Mouse (Mus musculus) CH12.LX (cell line): ENCODE results near the gene Pigk. TPM values are rescaled to one million over a fixed set of nuclear protein-coding genes. Genes with fewer than 3 reads are reported as not detected.

Experiments used
- DNase-seq: peaks from one replicate; pipeline ENCODE4 v3.0.0-alpha.2; 2013; ENCODE audit errors: extremely low read depth
- H3K27ac ChIP-seq: 2 replicates; pipeline ENCODE4 v1.5.1; 2012; ENCODE audit warnings: low read depth, mild to moderate bottlenecking, control low read depth, moderate library complexity; ENCODE audit not compliant: insufficient read depth
- H3K27me3 ChIP-seq: replicated peaks from 2 replicates; pipeline ENCODE3; 2012; ENCODE audit warnings: inconsistent platforms
- H3K36me3 ChIP-seq, 2 experiments: replicated peaks in 1 of 2; 2 replicates each; pipeline versions ENCODE3 to v1.6.1; 2012; ENCODE audit warnings: inconsistent platforms in 1 of 2, low read length in 1 of 2, mild to moderate bottlenecking in 1 of 2, mixed read lengths in 1 of 2, moderate library complexity in 1 of 2; ENCODE audit not compliant: control insufficient read depth in 1 of 2, insufficient read depth in 1 of 2
- H3K4me1 ChIP-seq, 2 experiments: 2 replicates each; pipeline ENCODE4 v1.6.1; 2012; ENCODE audit warnings: inconsistent platforms in 1 of 2, moderate library complexity in 1 of 2; ENCODE audit not compliant: insufficient read depth in 2 of 2, control insufficient read depth in 1 of 2
- H3K4me2 ChIP-seq: 2 replicates; pipeline ENCODE4 v1.6.1; 2012; ENCODE audit warnings: low read depth, mild to moderate bottlenecking, control low read depth; ENCODE audit not compliant: poor library complexity, insufficient read depth, severe bottlenecking
- H3K4me3 ChIP-seq, 3 experiments: fragments of 150-350 bp in 1 of 3; sonication (generic) in 1 of 3; replicated peaks in 1 of 3; 2 replicates each; pipeline versions ENCODE3 to v1.5.1; 2011 to 2012; ENCODE audit warnings: low read depth in 2 of 3, low read length in 2 of 3, mild to moderate bottlenecking in 2 of 3, moderate library complexity in 2 of 3, control low read depth in 1 of 3, improper control_type of control experiment in 1 of 3, inconsistent platforms in 1 of 3, mixed read lengths in 1 of 3; ENCODE audit not compliant: poor library complexity in 1 of 3
- H3K79me2 ChIP-seq: replicated peaks from 2 replicates; pipeline ENCODE4 v1.6.1; 2012; ENCODE audit warnings: mild to moderate bottlenecking, moderate library complexity; ENCODE audit not compliant: control insufficient read depth, poor library complexity, insufficient read depth, severe bottlenecking; ENCODE audit errors: extremely low read depth
- H3K9ac ChIP-seq: 2 replicates; pipeline ENCODE4 v1.6.1; 2012; ENCODE audit warnings: low read depth, mild to moderate bottlenecking, control low read depth, moderate library complexity; ENCODE audit not compliant: insufficient read depth
- H3K9me3 ChIP-seq: replicated peaks from 2 replicates; pipeline ENCODE3; 2012; ENCODE audit warnings: low read length, inconsistent platforms, mixed read lengths
- CTCF ChIP-seq, 2 experiments: IDR thresholded peaks in 1 of 2; conservative IDR thresholded peaks in 1 of 2; 2 replicates each; pipeline ENCODE4 v1.5.1; 2011 to 2012; ENCODE audit warnings: low read depth in 2 of 2, low read length in 2 of 2, improper control_type of control experiment in 1 of 2, inconsistent platforms in 1 of 2, mild to moderate bottlenecking in 1 of 2, moderate library complexity in 1 of 2
- E2F4 ChIP-seq: IDR thresholded peaks from 2 replicates; pipeline ENCODE4 v1.6.1; 2011; ENCODE audit warnings: low read depth, low read length, improper control_type of control experiment; ENCODE audit not compliant: insufficient replicate concordance
- GABPA ChIP-seq: IDR thresholded peaks from 2 replicates; pipeline ENCODE4 v1.6.1; 2012; ENCODE audit warnings: low read depth, low read length, improper control_type of control experiment, inconsistent platforms; ENCODE audit not compliant: insufficient replicate concordance
- IRF4 ChIP-seq: IDR thresholded peaks from 2 replicates; pipeline ENCODE4 v1.6.1; 2014; ENCODE audit warnings: low read depth, mild to moderate bottlenecking, inconsistent platforms, low read length, improper control_type of control experiment
- JUND ChIP-seq: conservative IDR thresholded peaks from 2 replicates; pipeline ENCODE4 v1.6.1; 2011; ENCODE audit warnings: low read depth, low read length, improper control_type of control experiment
- KAT2A ChIP-seq: IDR thresholded peaks from 2 replicates; pipeline ENCODE4 v1.6.1; 2012; ENCODE audit warnings: low read length, improper control_type of control experiment, inconsistent platforms; ENCODE audit not compliant: insufficient replicate concordance
- MAFK ChIP-seq: IDR thresholded peaks from 2 replicates; pipeline ENCODE4 v1.6.1; 2011; ENCODE audit warnings: low read length, improper control_type of control experiment; ENCODE audit not compliant: insufficient replicate concordance
- MEF2A ChIP-seq: IDR thresholded peaks from 2 replicates; pipeline ENCODE4 v1.6.1; 2014; ENCODE audit warnings: low read depth, mild to moderate bottlenecking, inconsistent platforms, low read length, improper control_type of control experiment, borderline replicate concordance
- MXI1 ChIP-seq: IDR thresholded peaks from 2 replicates; pipeline ENCODE4 v1.6.1; 2011; ENCODE audit warnings: mild to moderate bottlenecking, low read depth, low read length, improper control_type of control experiment
- NRF1 ChIP-seq: IDR thresholded peaks from 2 replicates; pipeline ENCODE4 v1.6.1; 2014; ENCODE audit warnings: low read depth, mild to moderate bottlenecking, inconsistent platforms, low read length, improper control_type of control experiment, moderate library complexity
- PAX5 ChIP-seq: IDR thresholded peaks from 2 replicates; pipeline ENCODE4 v1.6.1; 2012; ENCODE audit warnings: low read length, inconsistent platforms, mixed read lengths
- RAD21 ChIP-seq: IDR thresholded peaks from 2 replicates; pipeline ENCODE4 v1.6.1; 2011; ENCODE audit warnings: low read depth, mild to moderate bottlenecking, low read length, improper control_type of control experiment, moderate library complexity
- RCOR1 ChIP-seq: conservative IDR thresholded peaks from 2 replicates; pipeline ENCODE4 v1.6.1; 2012; ENCODE audit warnings: low read depth, mild to moderate bottlenecking, inconsistent platforms, low read length, improper control_type of control experiment
- SMC3 ChIP-seq: IDR thresholded peaks from 2 replicates; pipeline ENCODE4 v1.6.1; 2011; ENCODE audit warnings: low read depth, low read length, improper control_type of control experiment
- USF1 ChIP-seq: IDR thresholded peaks from 2 replicates; pipeline ENCODE4 v1.6.1; 2014; ENCODE audit warnings: low read depth, mild to moderate bottlenecking, inconsistent platforms, low read length, improper control_type of control experiment
- dilution Hi-C: fragments of 300-500 bp; cut with MboI; formaldehyde crosslinking; loops from 2 replicates; pipeline ENCODE4 v1.14.3; 2020; ENCODE audit warnings: low sequenced_read_pairs; ENCODE audit not compliant: extremely low pct_unique_long_range_greater_than_20kb, extremely low pct_ligation_motif_present
- in situ Hi-C: fragments of 300-500 bp; cut with MboI; formaldehyde crosslinking; loops from 3 replicates; pipeline ENCODE4 v1.14.3; 2019; ENCODE audit warnings: low sequenced_read_pairs, low pct_ligation_motif_present, low pct_unique_long_range_greater_than_20kb, mixed read lengths
- polyA plus RNA-seq: library from polyadenylated mRNA; unstranded; fragments of >175 nt; gene quantifications from 2 replicates; pipeline ENCODE4 v1.2.1, GENCODE M21; 2012; ENCODE audit warnings: low read depth; ENCODE audit not compliant: insufficient read length
- total RNA-seq, 2 experiments: library from RNA; depleted of rRNA; stranded (reverse); fragments of 300-350 nt in 1 of 2; fragments of >200 nt in 1 of 2; gene quantifications; 2 replicates each; pipeline ENCODE4 v1.2.3; 2012 to 2014

The Pigk gene
- total and polyA plus RNA-seq, 3 experiments = 56.4 to 79.3 (median 67.5) TPM

GRCm38 (mm10) chr3:152763139-152763882 lies 49.4 kb downstream of the Pigk start:
- no peak overlapping the region for H3K27ac ChIP-seq
- H3K9me3 ChIP-seq = no peaks in the 10 kb centered on the region
- H3K4me3 ChIP-seq = no peak overlapping the region
- no peak for DNase-seq
- H3K4me2 ChIP-seq = no peak overlapping the region
- dilution Hi-C loops (no loop called here), in situ Hi-C loops (no loop called here)
- H3K36me3 ChIP-seq = peaks cover 23 to 77% of the 10 kb centered on the region in 2 experiments
- no peaks in the 10 kb centered on the region for H3K79me2 ChIP-seq
- no peaks in the 10 kb centered on the region for H3K27me3 ChIP-seq
- peaks cover 7 to 17% of the 10 kb centered on the region in 2 experiments for H3K4me1 ChIP-seq
- no peak overlapping the region for H3K9ac ChIP-seq
- TF ChIP-seq CTCF (conservative IDR thresholded peaks at IDR 0.05 in 1 of 2, IDR thresholded peaks at IDR 0.05 in 1 of 2; ENCODE audit: low read depth in 2 of 2, low read length in 2 of 2) (peak in 1 of 2 experiments; percentile 49; a peak in 2 of 4 replicates), IRF4 (no peak)

- in situ Hi-C loops (no loop called here), dilution Hi-C loops (no loop called here)
- no peaks in the 10 kb centered on the region for H3K27me3 ChIP-seq
- H3K9me3 ChIP-seq = no peaks in the 10 kb centered on the region
- DNase-seq = no peak
- peaks cover 33 to 78% of the 10 kb centered on the region in 2 experiments for H3K36me3 ChIP-seq
- H3K27ac ChIP-seq = no peak overlapping the region
- TF ChIP-seq MAFK (no peak), RAD21 (no peak), E2F4 (no peak), NRF1 (no peak), SMC3 (no peak), MEF2A (no peak), MXI1 (no peak), RCOR1 (no peak), GABPA (no peak), USF1 (no peak), JUND (no peak), KAT2A (no peak), PAX5 (no peak)
- peaks cover 0 to 4% of the 10 kb centered on the region in 2 experiments; a peak in 1 of 4 replicates for H3K4me1 ChIP-seq
- no peak overlapping the region for H3K9ac ChIP-seq
- H3K4me2 ChIP-seq = no peak overlapping the region
- H3K4me3 ChIP-seq = no peak overlapping the region
- H3K79me2 ChIP-seq = no peaks in the 10 kb centered on the region
Measured at GRCm38 (mm10) chr3:152764516-152765312, 50.8 kb downstream of the Pigk start.
